Mouse (Mus musculus): ENCODE measurements around the gene Cox19.

The Cox19 gene

GRCm38 (mm10) chr5:139297745-139298144 lies 53.5 kb downstream of the Cox19 start:
- no peak for DNase-seq (ENCODE audit: extremely low read depth, low read depth)

- DNase-seq (ENCODE audit: extremely low read depth, low read depth): no peak
These were observed 54.1 kb downstream of the Cox19 start for GRCm38 (mm10) chr5:139297092-139297491.

GRCm38 (mm10) chr5:139294089-139294488 lies 57.1 kb downstream of the Cox19 start:
- DNase-seq (ENCODE audit: extremely low read depth, low read depth): no peak

- DNase-seq (ENCODE audit: extremely low read depth, low read depth): no peak
These were observed 59.2 kb downstream of the Cox19 start for GRCm38 (mm10) chr5:139291811-139292560.

GRCm38 (mm10) chr5:139290467-139291259 lies 60.6 kb downstream of the Cox19 start:
- no peak for DNase-seq (ENCODE audit: extremely low read depth, low read depth)

- no peak for DNase-seq (ENCODE audit: extremely low read depth, low read depth)
These were observed 62.6 kb downstream of the Cox19 start for GRCm38 (mm10) chr5:139288591-139288990.

GRCm38 (mm10) chr5:139287787-139288186 lies 63.4 kb downstream of the Cox19 start:
- peak; percentile 86 for DNase-seq (ENCODE audit: extremely low read depth, low read depth)

- peak; percentile 96 for DNase-seq (ENCODE audit: extremely low read depth, low read depth)
These were observed 64.1 kb downstream of the Cox19 start for GRCm38 (mm10) chr5:139287099-139287498.
